Mouse (Mus musculus): Measurements from ENCODE around the gene Nalcn. TPM values are rescaled to one million over a fixed set of nuclear protein-coding genes. Genes with fewer than 3 reads are reported as not detected.

Gene Nalcn
- polyA plus RNA-seq, 1 experiment from 2014 or later: 0.81 TPM

- ATAC-seq (ENCODE audit: insufficient number of reproducible peaks, insufficient read depth, low FRiP score, low TSS enrichment, low read depth): no peak
- no peaks in the 10 kb centered on the region for H3K4me1 ChIP-seq
- no peak overlapping the region for H3K9ac ChIP-seq
- H3K9me3 ChIP-seq: no peaks in the 10 kb centered on the region
- no peak overlapping the region for H3K4me2 ChIP-seq
- H3K27me3 ChIP-seq: no peaks in the 10 kb centered on the region
- H3K36me3 ChIP-seq: no peaks in the 10 kb centered on the region
- H3K27ac ChIP-seq: no peak overlapping the region
- H3K4me3 ChIP-seq: no peak overlapping the region
Observed at GRCm38 (mm10) chr14:123495544-123495943, 131.4 kb downstream of the Nalcn start.

DNA sequence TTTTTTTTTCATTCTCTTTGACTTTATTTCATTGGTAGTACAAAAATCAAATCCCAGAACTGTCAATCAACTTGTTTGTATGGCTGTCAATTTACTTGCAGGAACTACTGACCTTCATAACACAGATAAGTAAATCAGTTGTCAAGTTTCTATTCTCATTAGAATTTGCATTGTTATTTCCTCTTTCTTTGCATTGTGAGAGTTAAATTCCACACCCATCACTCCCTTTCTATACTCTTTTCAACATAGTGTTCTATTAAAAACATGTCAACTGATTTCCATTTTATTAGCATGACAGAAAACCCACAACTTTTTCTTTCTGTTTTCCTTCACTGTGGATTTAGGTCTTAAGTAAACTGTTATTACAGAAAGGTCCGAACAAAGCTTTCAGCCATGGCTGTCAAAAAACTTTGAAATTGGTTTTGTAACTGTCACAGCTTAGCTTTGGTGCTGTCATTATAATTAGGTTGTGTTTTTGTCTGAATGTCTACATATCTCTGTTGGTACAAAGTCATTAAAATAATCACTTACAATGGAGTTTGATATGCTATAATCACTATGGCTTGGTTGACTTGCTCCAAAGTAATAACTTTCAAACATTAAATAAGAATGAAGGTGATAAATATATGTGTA lies 138.3 kb downstream of the Nalcn start:
- no peak for ATAC-seq (ENCODE audit: insufficient number of reproducible peaks, insufficient read depth, low FRiP score, low TSS enrichment, low read depth)
- no peaks in the 10 kb centered on the region for H3K4me1 ChIP-seq
- H3K27ac ChIP-seq: no peak overlapping the region
- no peak overlapping the region for H3K4me2 ChIP-seq
- H3K9me3 ChIP-seq: no peaks in the 10 kb centered on the region
- no peaks in the 10 kb centered on the region for H3K36me3 ChIP-seq
- H3K4me3 ChIP-seq: no peak overlapping the region
- H3K27me3 ChIP-seq: no peaks in the 10 kb centered on the region
- WGBS: 62% methylated on average over 1 of the region's 1 CpGs
- H3K9ac ChIP-seq: no peak overlapping the region

DNA sequence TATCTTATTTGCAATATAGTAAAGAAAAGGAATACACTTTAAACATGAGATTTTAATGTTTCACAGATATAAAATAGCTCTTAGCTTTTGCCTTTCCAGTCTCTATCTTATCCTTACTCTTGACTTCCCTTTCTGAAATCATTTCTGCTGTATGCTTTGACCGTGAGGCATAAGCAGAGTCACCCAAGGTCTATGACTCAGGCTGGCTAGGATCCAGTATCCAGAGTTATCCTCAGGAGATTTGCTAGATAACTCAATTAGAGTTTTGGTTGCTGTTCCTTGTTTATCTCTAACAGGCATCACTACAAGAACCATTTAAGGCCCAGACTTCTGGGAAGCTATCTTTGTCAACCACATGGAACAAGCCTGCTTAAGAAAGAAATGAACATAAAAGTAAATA lies 164.9 kb downstream of the Nalcn start:
- H3K27me3 ChIP-seq: no peaks in the 10 kb centered on the region
- WGBS: 78% methylated on average over 1 of the region's 1 CpGs
- H3K27ac ChIP-seq: no peak overlapping the region
- no peak overlapping the region for H3K9ac ChIP-seq
- H3K4me3 ChIP-seq: no peak overlapping the region
- no peak for ATAC-seq (ENCODE audit: insufficient number of reproducible peaks, insufficient read depth, low FRiP score, low TSS enrichment, low read depth)
- H3K4me1 ChIP-seq: no peaks in the 10 kb centered on the region
- no peaks in the 10 kb centered on the region for H3K9me3 ChIP-seq
- no peak overlapping the region for H3K4me2 ChIP-seq
- H3K36me3 ChIP-seq: no peaks in the 10 kb centered on the region

- ATAC-seq (ENCODE audit: insufficient number of reproducible peaks, insufficient read depth, low FRiP score, low TSS enrichment, low read depth): no peak
- H3K27ac ChIP-seq: no peak overlapping the region
- no peak overlapping the region for H3K9ac ChIP-seq
- H3K4me2 ChIP-seq: no peak overlapping the region
- H3K36me3 ChIP-seq: no peaks in the 10 kb centered on the region
- H3K4me1 ChIP-seq: no peaks in the 10 kb centered on the region
- WGBS: 83% methylated on average over 1 of the region's 1 CpGs
- no peaks in the 10 kb centered on the region for H3K9me3 ChIP-seq
- H3K27me3 ChIP-seq: no peaks in the 10 kb centered on the region
- H3K4me3 ChIP-seq: no peak overlapping the region
Observed at GRCm38 (mm10) chr14:123446031-123446430, 180.9 kb downstream of the Nalcn start.

DNA sequence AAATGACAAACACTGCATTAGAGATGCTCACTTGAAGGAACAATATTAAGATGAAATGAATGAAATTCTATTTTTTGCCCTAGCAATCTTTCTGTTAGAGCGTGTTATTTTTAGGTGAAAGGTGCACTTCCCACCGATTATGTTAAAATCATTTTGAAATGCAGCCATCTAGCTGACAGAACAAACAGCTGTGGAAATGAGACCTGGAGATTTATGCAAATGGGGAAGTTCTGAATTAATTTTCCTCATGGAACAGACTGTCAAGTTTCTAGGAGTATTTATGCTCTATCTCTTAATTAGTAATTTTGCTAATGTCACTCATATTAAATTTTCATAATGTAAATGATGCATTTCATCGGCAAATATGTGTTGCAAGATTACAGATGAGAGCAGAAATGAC lies 191.4 kb downstream of the Nalcn start:
- Histone ChIP-seq H3K4me1 (no peaks in the 10 kb centered on the region), H3K36me3 (no peaks in the 10 kb centered on the region), H3K4me3 (no peak overlapping the region), H3K4me2 (no peak overlapping the region), H3K27ac (no peak overlapping the region), H3K9ac (no peak overlapping the region), H3K27me3 (no peaks in the 10 kb centered on the region), H3K9me3 (no peaks in the 10 kb centered on the region)
- 78% methylated on average over 3 of the region's 3 CpGs for WGBS
- ATAC-seq (ENCODE audit: insufficient number of reproducible peaks, insufficient read depth, low FRiP score, low TSS enrichment, low read depth): no peak

DNA sequence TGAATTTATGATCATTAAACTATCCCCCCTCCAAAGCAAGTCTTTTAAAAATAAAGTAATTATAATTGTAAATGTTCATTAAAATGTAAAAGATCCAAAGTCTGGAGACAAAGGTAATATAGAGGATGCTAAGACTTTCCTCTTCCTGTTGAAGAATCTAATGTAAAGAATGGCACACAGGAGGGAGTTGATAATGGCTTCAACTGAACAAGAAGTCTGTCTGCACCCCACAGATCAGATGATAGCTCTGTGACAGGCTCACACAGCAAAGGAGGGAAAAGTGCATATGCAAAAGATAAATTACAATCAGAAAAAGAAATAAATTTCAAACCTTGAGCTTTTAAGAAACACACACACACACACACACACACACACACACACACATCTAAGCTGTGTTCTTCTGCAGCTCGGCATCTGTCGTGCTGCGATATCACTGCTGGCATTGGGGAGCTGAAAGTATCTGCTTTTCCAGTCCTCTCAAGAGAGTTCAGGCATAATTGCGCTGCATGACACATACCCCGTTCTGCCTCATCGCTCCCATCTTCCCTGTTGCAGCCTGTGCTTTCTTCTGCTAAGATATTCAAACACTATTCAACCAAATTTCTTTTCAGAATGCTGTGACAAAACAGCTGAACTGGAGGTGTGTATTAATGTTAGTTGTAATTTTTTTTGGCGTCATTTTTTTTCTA lies 250.6 kb downstream of the Nalcn start:
- no peaks in the 10 kb centered on the region for H3K9me3 ChIP-seq
- no peak overlapping the region for H3K4me2 ChIP-seq
- H3K4me3 ChIP-seq: no peak overlapping the region
- no peak overlapping the region for H3K9ac ChIP-seq
- H3K4me1 ChIP-seq: no peaks in the 10 kb centered on the region
- H3K36me3 ChIP-seq: no peaks in the 10 kb centered on the region
- 78% methylated on average over 7 of the region's 7 CpGs for WGBS
- H3K27me3 ChIP-seq: no peaks in the 10 kb centered on the region
- H3K27ac ChIP-seq: no peak overlapping the region
- no peak for ATAC-seq (ENCODE audit: insufficient number of reproducible peaks, insufficient read depth, low FRiP score, low TSS enrichment, low read depth)

GRCm38 (mm10) chr14:123371522-123371921 lies 255.4 kb downstream of the Nalcn start:
- no peak for ATAC-seq (ENCODE audit: insufficient number of reproducible peaks, insufficient read depth, low FRiP score, low TSS enrichment, low read depth)
- Histone ChIP-seq H3K4me2 (no peak overlapping the region), H3K36me3 (no peaks in the 10 kb centered on the region), H3K27ac (no peak overlapping the region), H3K9me3 (no peaks in the 10 kb centered on the region), H3K4me1 (no peaks in the 10 kb centered on the region), H3K9ac (no peak overlapping the region), H3K4me3 (no peak overlapping the region), H3K27me3 (no peaks in the 10 kb centered on the region)
- WGBS: 17% methylated on average over 9 of the region's 9 CpGs

DNA sequence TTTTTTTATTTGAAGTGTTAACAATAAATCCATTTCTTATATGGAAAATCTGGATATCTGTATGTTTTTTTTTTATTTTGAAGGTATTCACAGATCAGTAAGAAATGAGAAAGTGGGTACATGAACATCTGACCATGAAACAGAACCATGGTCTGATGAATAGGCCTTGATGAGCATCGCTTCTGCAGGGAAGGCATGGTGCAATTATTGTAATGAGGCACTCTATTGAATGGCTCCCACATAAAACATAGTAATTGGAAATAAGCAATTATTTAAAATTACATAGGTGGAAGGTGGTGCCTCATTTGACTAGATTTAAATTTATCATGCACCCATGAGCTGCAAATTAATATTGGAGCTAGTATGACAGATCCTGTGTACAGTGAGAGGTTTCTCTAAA lies 267.3 kb downstream of the Nalcn start:
- WGBS: 86% methylated on average over 1 of the region's 1 CpGs
- H3K27ac ChIP-seq: no peak overlapping the region

GRCm38 (mm10) chr14:123352973-123353372 lies 274.0 kb downstream of the Nalcn start:
- Histone ChIP-seq H3K4me1 (no peaks in the 10 kb centered on the region), H3K9ac (no peak overlapping the region), H3K27ac (no peak overlapping the region), H3K4me2 (no peak overlapping the region), H3K9me3 (no peaks in the 10 kb centered on the region), H3K4me3 (no peak overlapping the region), H3K36me3 (no peaks in the 10 kb centered on the region), H3K27me3 (no peaks in the 10 kb centered on the region)
- 0 out of 2 replicates have a peak, but pooled peaks have one; percentile 32 for ATAC-seq (ENCODE audit: insufficient number of reproducible peaks, insufficient read depth, low FRiP score, low TSS enrichment, low read depth)
- 13% methylated on average over 6 of the region's 6 CpGs for WGBS

More for the DNA sequence above, 267.3 kb downstream of the Nalcn start:
- Histone ChIP-seq H3K27me3 (no peaks in the 10 kb centered on the region), H3K9me3 (no peaks in the 10 kb centered on the region), H3K4me1 (no peaks in the 10 kb centered on the region), H3K4me2 (no peak overlapping the region), H3K36me3 (no peaks in the 10 kb centered on the region), H3K4me3 (no peak overlapping the region), H3K9ac (no peak overlapping the region)
- ATAC-seq (ENCODE audit: insufficient number of reproducible peaks, insufficient read depth, low FRiP score, low TSS enrichment, low read depth): no peak

- Histone ChIP-seq H3K4me1 (no peaks in the 10 kb centered on the region), H3K9ac (no peak overlapping the region), H3K27me3 (no peaks in the 10 kb centered on the region), H3K4me2 (no peak overlapping the region), H3K9me3 (no peaks in the 10 kb centered on the region), H3K27ac (no peak overlapping the region), H3K4me3 (no peak overlapping the region), H3K36me3 (no peaks in the 10 kb centered on the region)
- 23% methylated on average over 1 of the region's 1 CpGs for WGBS
- no peak for ATAC-seq (ENCODE audit: insufficient number of reproducible peaks, insufficient read depth, low FRiP score, low TSS enrichment, low read depth)
Observed at GRCm38 (mm10) chr14:123331841-123332240, 295.1 kb downstream of the Nalcn start.

GRCm38 (mm10) chr14:123314369-123314768 lies 312.6 kb downstream of the Nalcn start:
- ATAC-seq (ENCODE audit: insufficient number of reproducible peaks, insufficient read depth, low FRiP score, low TSS enrichment, low read depth): no peak
- Histone ChIP-seq H3K4me2 (no peak overlapping the region), H3K4me3 (no peak overlapping the region), H3K27ac (no peak overlapping the region), H3K9me3 (no peaks in the 10 kb centered on the region), H3K9ac (no peak overlapping the region), H3K36me3 (no peaks in the 10 kb centered on the region), H3K4me1 (no peaks in the 10 kb centered on the region), H3K27me3 (no peaks in the 10 kb centered on the region)
- WGBS: 37% methylated on average over 1 of the region's 1 CpGs

DNA sequence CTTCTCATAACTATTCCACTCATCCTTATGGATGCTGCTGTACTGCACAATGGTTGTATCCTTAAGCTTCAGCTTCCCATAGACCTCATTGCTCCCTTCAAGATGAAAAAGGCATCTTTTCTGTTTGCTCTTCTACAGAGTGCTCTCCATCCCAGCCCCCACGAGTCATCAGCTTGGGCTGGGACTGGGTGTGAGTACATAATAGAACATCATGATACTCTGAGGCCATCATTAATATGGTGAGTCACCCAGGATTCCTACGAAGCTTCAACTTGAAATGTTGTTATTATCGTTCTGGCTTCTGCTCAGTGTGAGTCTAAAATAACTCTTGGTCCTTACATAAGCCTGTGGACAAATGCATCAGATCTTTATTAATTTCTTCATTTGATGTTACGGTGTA lies 314.6 kb downstream of the Nalcn start:
- WGBS: 86% methylated on average over 4 of the region's 4 CpGs
- ATAC-seq (ENCODE audit: insufficient number of reproducible peaks, insufficient read depth, low FRiP score, low TSS enrichment, low read depth): no peak

More for the DNA sequence above, 314.6 kb downstream of the Nalcn start:
- Histone ChIP-seq H3K4me1 (no peaks in the 10 kb centered on the region), H3K4me2 (no peak overlapping the region), H3K9ac (no peak overlapping the region), H3K9me3 (no peaks in the 10 kb centered on the region), H3K4me3 (no peak overlapping the region), H3K27me3 (no peaks in the 10 kb centered on the region), H3K27ac (no peak overlapping the region), H3K36me3 (no peaks in the 10 kb centered on the region)
